Mouse (Mus musculus) cerebellum, postnatal 14 days (tissue): ENCODE results near the gene Eaf1.

ENCODE experiments used
- DNase-seq, 2 experiments: peaks; one replicate each; pipeline ENCODE4 v3.0.0; 2021; ENCODE audit warnings: mixed read lengths in 2 of 2

Gene Eaf1

DNA sequence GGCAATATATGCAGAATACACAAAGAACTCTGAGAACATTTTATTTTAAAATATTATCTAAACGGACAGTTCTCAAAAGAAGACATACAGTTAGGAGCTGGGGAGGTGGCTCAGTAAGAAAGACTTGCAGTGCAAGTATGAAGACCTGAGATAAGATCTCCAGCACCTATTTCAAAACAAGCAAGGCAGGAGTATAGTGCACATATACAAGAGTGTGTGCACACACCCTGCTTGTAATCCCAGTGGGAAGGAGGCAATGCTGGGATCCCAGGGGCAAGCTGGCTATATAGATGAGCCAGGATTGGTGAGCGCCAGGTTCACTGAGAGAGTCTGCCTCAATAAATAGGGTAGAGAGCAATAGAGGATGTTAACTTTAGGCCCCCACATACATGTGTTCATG lies 21.7 kb downstream of the Eaf1 start:
- no peak for DNase-seq

DNA sequence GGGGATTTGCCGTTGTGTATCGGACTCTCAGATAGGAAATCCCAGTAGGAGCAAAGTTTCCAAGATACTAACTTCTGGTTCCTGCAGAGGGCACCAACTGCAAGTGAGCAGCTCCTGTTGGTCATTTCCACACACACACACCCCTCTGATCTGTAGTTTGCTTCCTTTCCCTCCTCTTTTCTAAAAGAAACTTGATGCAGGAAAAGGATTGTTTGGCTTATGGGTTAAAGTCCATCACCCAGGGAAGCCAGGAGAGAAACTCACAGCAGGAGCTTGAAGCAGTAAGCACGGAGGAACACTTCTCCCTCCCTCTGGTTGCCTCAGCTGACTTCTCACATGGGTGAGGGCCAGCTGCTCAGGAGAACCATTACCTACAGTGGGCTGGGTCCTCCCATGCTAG lies 25.0 kb downstream of the Eaf1 start:
- peak in 1 of 2 experiments; percentile 18 for DNase-seq

DNA sequence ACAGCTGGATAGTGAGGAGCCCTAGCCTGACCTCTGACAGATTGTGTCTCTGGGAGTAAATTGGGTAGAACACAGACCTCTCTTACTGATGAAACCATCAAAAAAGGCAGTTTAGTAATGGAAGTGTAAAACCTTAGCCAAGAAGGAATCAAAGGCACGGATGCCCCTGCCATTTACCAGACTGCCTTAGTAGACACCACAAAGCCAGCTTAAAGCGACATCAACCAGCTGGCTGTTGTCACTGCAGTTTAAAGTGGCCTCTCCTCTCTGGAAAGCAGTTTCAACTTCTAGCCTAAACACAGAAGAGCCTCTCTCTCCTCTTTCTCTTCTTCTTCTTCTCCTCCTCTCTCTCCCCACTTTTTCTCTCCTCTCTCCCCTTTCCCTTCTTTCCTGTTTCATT lies 27.1 kb downstream of the Eaf1 start:
- DNase-seq: peak in 1 of 2 experiments; percentile 43

DNA sequence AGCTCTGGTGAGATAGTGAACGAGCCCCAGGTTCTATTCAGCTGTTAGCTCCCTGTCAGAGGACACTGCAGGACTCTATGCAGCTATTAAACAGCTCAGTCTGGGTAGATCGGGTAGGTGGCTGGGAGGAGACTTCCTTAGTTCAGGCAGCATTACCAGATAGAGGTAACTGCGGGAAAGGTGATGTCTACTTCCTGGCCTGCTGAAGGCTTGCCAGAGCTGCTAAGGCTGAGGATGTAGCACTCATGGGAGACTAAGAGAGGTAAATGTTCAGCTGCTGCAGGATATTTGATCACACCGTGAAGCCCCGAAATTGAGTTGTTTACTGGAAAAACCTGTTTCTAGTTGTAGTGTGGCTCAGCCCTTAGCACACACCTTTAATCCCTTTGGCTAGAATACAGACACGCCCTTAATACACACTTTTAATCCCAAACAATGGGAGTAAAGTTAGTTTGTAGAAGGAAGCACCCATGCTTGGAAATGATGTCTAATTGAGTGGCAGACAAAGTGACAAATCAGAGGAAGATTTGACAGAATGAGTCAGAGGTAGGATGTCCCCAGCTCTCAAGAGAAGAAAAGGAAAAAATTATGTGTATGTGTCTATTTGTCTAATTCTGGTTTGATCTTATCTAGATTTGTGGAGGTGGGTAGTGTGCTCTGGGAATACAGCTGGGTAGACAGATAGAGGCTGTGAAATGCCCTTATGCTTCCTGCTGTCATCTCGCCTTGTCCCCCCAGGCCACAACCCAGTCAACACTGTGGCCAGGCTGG lies 31.0 kb downstream of the Eaf1 start:
- DNase-seq: no peak

DNA sequence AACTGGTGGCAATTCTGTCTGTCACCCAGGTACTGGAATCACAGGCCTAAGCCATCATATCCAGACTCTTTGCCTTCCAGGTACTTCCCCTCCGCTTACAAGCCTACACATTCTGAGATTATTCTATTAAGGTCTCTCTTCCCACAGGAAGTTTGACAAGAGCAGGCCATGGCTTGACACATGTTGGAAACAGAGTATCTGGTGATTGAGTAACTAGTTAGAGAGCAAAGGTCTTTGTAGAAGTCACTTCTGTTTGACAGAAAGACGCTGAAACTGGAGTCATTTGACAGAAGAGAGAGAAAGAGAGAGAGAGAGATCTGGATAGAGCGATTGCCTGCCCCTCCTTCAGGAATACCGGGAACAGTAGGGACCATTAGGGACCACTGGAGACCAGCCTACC lies 36.6 kb downstream of the Eaf1 start:
- DNase-seq: no peak

DNA sequence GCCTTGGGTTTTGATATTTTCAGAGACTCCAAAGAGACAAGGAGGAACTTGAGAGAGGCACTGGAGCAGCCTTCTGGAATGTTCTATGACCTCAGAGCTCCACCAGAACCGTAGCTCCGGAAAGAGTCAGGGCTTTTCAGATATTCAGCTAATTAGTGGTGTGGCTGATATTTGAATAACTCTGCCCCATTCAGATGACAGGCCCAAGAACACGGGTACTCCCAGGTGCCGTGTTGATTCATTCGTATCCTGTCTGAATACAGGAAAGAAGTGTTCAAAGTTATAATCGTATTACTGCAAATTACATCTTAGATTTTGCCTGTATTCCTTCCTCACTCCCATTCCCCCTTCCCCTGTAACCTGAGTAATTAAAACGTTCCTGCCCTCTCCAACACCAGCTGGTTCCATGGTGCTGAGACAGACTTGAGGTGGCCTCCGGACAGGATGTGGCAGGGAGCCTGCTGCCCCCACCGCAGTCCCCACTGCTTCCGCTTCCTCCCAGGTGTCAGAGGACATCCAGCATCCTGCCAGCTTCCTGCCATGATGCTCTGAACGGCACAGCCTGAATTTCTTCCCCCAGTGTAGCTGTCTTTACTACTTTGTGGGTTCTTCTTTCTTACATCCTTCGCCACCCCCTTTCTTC lies 37.4 kb downstream of the Eaf1 start:
- no peak for DNase-seq

DNA sequence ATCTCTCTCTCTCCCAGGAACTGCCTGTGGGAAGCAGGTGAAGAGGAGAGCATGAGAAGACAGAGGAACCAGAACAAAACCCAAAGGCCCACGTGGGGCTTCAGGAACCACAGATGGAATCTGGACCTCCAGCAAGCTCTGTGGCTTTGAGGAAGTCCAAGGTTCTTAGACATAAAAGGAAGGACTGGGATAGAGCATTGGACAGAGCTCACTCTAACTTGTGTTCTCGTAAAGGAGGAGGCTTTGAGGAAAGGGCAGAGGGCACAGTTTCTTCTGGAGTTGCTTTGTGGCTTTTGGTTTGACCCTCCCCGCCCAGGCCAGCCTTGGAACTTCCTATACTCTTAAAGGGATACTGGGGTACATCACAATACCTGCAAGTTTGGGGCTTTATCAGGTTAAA lies 38.5 kb downstream of the Eaf1 start:
- DNase-seq: no peak

DNA sequence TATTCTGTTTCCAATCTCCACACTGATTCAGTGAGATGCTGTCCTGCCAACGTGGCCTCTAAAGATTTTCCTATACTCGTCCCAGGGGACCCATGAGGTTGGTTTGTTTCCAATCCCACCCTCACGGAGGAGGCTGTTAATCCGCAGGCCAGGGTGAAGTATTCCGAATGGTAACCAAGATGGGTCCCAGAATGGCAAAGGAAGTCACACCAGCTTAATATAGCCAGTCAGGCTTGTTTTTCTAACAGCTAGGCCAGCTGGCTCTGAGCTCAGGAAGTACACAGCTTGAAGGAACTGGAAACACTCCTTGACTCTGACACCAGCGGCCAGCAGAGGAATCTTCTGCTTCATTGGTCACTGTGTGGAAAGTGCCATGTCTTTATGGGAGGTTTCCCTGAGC lies 43.1 kb downstream of the Eaf1 start:
- peak; percentile 85 to 86 for DNase-seq

DNA sequence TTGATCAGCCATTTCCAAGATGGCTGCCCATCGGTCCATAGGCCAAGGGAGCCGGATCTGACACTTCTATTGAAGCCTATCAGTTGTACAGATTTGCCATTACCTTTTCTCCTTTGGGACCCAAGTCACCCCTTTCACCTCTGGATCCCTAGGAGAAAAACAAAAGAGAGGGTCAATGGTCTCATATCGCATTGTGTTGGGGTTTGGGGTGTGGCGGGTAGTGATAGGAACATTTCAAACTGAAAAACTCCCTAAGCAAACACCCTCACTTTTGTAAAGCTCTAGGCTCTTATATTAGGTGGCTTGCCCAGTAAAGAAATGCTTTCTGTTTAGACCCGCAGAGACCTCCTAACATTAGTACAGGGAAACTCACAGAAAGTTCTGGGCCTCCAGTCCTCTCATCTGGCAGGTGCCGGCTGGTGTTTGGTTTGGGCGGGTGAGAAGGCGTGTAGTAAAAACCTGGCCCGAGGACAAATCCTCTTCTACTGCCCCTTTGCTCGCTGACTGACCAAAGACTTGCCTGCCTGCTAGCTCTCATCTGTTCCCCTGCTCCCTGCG lies 49.8 kb downstream of the Eaf1 start:
- DNase-seq: no peak

DNA sequence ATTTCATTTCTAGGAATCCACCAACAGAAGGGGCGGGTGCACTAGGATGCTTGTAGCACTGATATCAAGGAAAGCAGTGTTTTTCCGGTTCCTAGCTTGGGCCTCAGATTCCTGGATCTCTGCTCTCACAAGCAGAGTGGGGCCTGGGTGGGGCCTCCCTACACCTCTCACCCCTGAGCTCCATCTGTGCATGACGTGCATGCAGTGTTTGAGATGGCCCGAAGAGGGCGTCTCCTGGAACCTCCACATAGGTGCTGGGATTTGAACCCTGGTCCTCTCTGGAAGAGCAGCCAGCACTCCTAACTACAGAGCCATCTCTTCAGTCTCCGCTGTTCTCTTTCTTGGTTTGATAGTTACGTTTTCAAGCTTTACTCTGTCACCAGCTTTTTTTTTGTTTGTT lies 60.8 kb downstream of the Eaf1 start:
- DNase-seq: no peak

DNA sequence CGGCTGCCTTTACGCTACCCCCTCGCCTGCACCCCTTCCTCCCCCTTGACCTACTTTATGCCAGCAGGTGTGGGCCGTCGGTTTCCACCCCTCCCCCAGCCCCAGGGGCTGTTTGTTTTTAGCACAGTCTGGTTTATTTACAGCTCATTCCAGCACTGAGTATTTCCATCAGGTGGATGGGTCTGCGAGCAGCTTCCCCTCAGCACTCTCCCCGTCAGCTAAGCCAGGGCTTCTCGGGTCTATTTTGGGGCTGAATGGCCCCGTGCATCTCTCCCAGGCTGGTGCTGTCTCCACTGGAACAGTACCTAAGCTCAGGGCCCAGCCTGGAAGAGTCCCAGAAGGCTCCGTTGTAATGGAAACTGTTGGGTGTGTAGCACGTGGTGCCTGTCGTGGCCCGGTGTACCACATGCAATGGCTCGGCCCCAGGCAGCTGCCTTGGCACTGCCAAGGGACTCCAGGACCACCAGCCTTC lies 61.8 kb downstream of the Eaf1 start:
- DNase-seq: peak in 1 of 2 experiments; percentile 49

DNA sequence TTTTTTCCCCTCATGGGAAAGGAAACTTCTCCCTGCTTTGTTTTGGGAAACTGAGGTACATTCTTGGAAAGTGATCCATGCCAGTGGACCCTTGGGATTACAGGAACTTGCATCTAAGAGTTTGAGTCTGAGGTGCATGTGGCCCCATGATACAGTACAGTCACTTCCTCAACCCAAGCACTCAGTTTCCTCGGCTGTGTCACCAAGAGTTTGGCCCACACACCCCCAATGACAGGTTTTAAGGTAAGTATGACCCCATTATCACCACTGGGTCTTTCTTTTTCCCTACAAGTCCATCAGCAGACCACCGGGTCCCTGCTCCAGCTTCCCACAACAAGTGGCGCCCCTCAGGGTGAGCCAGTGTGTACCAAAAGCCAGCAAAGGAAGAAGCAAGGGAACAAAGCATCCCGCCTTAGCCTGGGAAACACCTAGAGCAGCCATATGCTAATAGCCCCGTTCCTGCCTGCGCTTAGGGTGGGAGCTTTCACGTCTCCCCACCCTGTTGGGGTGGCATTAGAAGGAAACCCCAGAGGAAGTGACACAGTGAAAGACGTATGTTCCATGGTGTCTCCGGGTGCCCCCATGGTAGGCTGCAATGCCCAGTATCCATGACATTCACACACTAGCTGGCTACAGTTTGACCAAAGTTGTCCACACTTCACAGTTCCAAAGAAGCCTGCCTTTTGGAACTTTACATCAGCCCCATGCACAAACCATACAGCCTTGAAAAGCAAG lies 62.5 kb downstream of the Eaf1 start:
- DNase-seq: no peak

DNA sequence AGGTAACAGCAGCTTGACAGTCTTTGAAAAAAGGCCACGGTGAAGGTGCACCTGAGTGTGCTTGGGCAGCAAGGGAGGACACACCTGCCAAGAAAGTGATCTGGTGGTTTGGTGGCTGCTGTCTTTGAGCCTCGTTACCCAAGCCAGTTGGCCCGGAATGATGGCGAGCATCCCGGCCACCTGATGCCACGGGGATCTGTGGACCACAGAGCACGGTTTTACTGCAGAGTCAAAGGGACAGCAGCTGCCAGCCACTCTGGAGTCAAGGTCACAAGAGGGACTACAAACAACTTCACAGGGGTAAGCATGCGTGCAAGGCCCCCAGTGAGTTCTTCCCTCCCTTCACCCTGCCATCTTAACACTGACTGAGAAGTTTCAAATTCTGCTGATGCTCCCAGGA lies 63.1 kb downstream of the Eaf1 start:
- peak; percentile 79 to 80 for DNase-seq

DNA sequence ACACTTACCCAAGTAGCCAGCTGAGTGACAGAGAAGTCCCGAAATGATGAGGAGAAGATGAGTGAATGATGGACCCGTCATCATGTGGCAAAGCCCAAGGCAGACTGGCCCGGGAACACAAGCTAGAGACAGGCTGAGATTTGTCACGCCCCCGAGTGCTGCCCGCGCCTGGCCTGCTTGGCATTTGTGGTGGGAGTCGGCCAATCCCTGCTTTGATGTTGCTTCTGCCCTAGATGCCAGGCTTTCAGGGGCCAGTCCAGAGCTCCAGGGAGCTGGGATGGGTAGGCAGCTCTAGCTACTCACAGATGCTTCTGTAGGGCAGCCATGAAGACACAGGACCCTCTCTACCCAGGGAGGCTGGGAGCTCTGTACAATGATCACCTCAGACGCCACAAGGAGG lies 63.6 kb downstream of the Eaf1 start:
- peak; percentile 48 to 59 for DNase-seq

DNA sequence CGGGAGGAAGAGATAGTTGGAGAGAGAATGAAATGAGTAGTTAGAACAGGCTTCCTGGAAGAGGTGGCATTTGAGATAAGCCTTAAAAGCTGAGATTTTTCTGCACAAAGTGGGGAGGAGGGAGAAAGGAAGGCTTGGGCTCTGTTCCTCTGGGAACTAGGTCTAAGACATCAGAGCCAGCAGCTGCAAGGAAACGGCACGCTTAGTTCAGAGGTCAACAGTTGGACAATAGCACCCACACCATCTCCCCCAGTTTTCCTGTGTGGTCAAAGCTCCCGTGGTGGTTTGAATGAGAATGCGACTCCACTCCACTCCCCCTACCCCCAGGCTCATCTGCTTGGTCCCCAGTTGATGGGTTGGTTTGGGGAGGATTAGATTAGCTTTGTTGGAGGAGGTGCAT lies 65.0 kb downstream of the Eaf1 start:
- no peak for DNase-seq
